8 mouse cellular contexts compared by ENCODE assay signal in genomic region chr7:141466607-141467148, GRCm38 (mm10). TPM values are rescaled to one million over a fixed set of nuclear protein-coding genes. Genes with fewer than 3 reads are reported as not detected.
A peak's percentile ranks its signal among the peaks of the same experiment; 100 is the strongest.
DNase-seq lines count a peak whose midpoint lies in the region; ATAC-seq and TF ChIP-seq lines count a peak whose summit lies in the region.

No protein-coding gene starts in this region.

- H3K27me3 ChIP-seq in kidney, adult 2 months (replicated peaks; ENCODE audit: control insufficient read depth, insufficient read depth, low read length), result no peaks in the 10 kb centered on the region
- H3K27me3 ChIP-seq in hindbrain, embryonic 13.5 days, result peaks cover 56% of the 10 kb centered on the region
- peaks cover 43% of the 10 kb centered on the region for H3K27me3 ChIP-seq in midbrain, embryonic 15.5 days (replicated peaks)

- peaks cover 31% of the 10 kb centered on the region for H3K4me1 ChIP-seq in kidney, adult 2 months (ENCODE audit: control insufficient read depth, insufficient read depth, low read length)
- peaks cover 7% of the 10 kb centered on the region for H3K4me1 ChIP-seq in cortical plate, adult 2 months (ENCODE audit: control insufficient read depth, insufficient read depth, low read length)
- H3K4me1 ChIP-seq in hindbrain, embryonic 13.5 days (replicated peaks), result peaks cover 63% of the 10 kb centered on the region
- peaks cover 42% of the 10 kb centered on the region for H3K4me1 ChIP-seq in midbrain, embryonic 15.5 days

- TF ChIP-seq POLR2A in kidney, adult 2 months (IDR thresholded peaks at IDR 0.05; ENCODE audit: low read depth, low read length), result no peak
- no peak for TF ChIP-seq POLR2A in cortical plate, adult 2 months (IDR thresholded peaks at IDR 0.05; ENCODE audit: extremely low read depth, insufficient read depth, low read length)

- no peaks in the 10 kb centered on the region for H3K9me3 ChIP-seq in hindbrain, embryonic 13.5 days
- H3K9me3 ChIP-seq in midbrain, embryonic 15.5 days, result no peaks in the 10 kb centered on the region

- peak overlapping the region; percentile 32 for H3K4me3 ChIP-seq in kidney, adult 2 months (ENCODE audit: insufficient read depth, low read depth, low read length)
- peak overlapping the region; percentile 62; the same call in 1 of the 2 replicates for H3K4me3 ChIP-seq in cortical plate, adult 2 months (ENCODE audit: insufficient read depth, low read length)
- H3K4me3 ChIP-seq in hindbrain, embryonic 13.5 days, result peak overlapping the region; percentile 63
- peak overlapping the region; percentile 50 for H3K4me3 ChIP-seq in midbrain, embryonic 15.5 days

- TF ChIP-seq CTCF in kidney, adult 2 months (conservative IDR thresholded peaks at IDR 0.05; ENCODE audit: insufficient read depth, insufficient read length, low read depth, low read length), result no peak
- no peak for TF ChIP-seq CTCF in cortical plate, adult 2 months (IDR thresholded peaks at IDR 0.05; ENCODE audit: extremely low read depth, insufficient read depth, low read length)

- no peaks in the 10 kb centered on the region for H3K36me3 ChIP-seq in kidney, adult 2 months (ENCODE audit: control insufficient read depth, insufficient read depth, low read length)
- peaks cover 24% of the 10 kb centered on the region for H3K36me3 ChIP-seq in hindbrain, embryonic 13.5 days
- H3K36me3 ChIP-seq in midbrain, embryonic 15.5 days (replicated peaks), result peaks cover 9% of the 10 kb centered on the region

- H3K4me2 ChIP-seq in hindbrain, embryonic 13.5 days, result peak overlapping the region; percentile 72
- peak overlapping the region; percentile 62 for H3K4me2 ChIP-seq in midbrain, embryonic 15.5 days

- peak overlapping the region; percentile 83 for H3K27ac ChIP-seq in kidney, adult 2 months (ENCODE audit: insufficient read depth, low read depth, low read length)
- H3K27ac ChIP-seq in cortical plate, adult 2 months (ENCODE audit: insufficient read depth, low read length), result no peak overlapping the region
- peak overlapping the region; percentile 95; the same call in 1 of the 2 replicates for H3K27ac ChIP-seq in hindbrain, embryonic 13.5 days
- H3K27ac ChIP-seq in midbrain, embryonic 15.5 days, result no peak overlapping the region

- no peak for DNase-seq in kidney, adult 2 months
- DNase-seq in kidney, postnatal 10 days, result no peak
- no peak for DNase-seq in left cerebral cortex, postnatal 4 days
- DNase-seq in ovary, postnatal 14 days (ENCODE audit: low spot score), result no peak
- no peak for DNase-seq in ovary, postnatal 10 days (ENCODE audit: low spot score)

- 54% methylated on average over 10 of the region's 10 CpGs for WGBS in kidney, adult 2 months
- 60% methylated on average over 10 of the region's 10 CpGs for WGBS in hindbrain, embryonic 13.5 days
- 62% methylated on average over 10 of the region's 10 CpGs for WGBS in midbrain, embryonic 15.5 days

- intact Hi-C loops in left cerebral cortex, postnatal 4 days (cut with DNase I), result no loop called here

- peak overlapping the region; percentile 85 for H3K9ac ChIP-seq in hindbrain, embryonic 13.5 days
- H3K9ac ChIP-seq in midbrain, embryonic 15.5 days, result peak overlapping the region; percentile 58; the same call in 1 of the 2 replicates

- ATAC-seq in hindbrain, embryonic 13.5 days (ENCODE audit: low FRiP score), result no peak
- no peak for ATAC-seq in midbrain, embryonic 15.5 days (replicated peaks)

RNA-seq across cellular contexts. Expression of gene Cd151, which starts 0.5 kb away (rescaled TPM):
- 274 and 343 TPM in 2 replicates for polyA plus RNA-seq in kidney, adult 2 months (2012; rRNA removed)
- polyA plus RNA-seq in cortical plate, adult 2 months (2012; rRNA removed), result 63.5 and 66.0 TPM in 2 replicates
- polyA plus RNA-seq in hindbrain, embryonic 13.5 days (2015; fragmentation: Nextera tagmentation; extraction: Ambion mirVana), result 18.4 and 19.3 TPM in 2 replicates
- polyA plus RNA-seq in midbrain, embryonic 15.5 days (2015; fragmentation: Nextera tagmentation; extraction: Ambion mirVana), result 18.8 and 20.5 TPM in 2 replicates
- 10 to 100 TPM; 46.7 to 50.6 TPM for total RNA-seq in left cerebral cortex, postnatal 4 days (2021)

RNA-seq across cellular contexts. Expression of gene Cracr2b, which starts 5.8 kb away (rescaled TPM):
- polyA plus RNA-seq in kidney, adult 2 months (2012; rRNA removed), result 15.3 and 22.2 TPM in 2 replicates
- polyA plus RNA-seq in cortical plate, adult 2 months (2012; rRNA removed), result 4.8 and 7.4 TPM in 2 replicates
- polyA plus RNA-seq in hindbrain, embryonic 13.5 days (2015; fragmentation: Nextera tagmentation; extraction: Ambion mirVana), result 6.9 and 7.2 TPM in 2 replicates
- 7.6 and 8.7 TPM in 2 replicates for polyA plus RNA-seq in midbrain, embryonic 15.5 days (2015; fragmentation: Nextera tagmentation; extraction: Ambion mirVana)
- 1 to 10 TPM; 4.4 to 4.9 TPM for total RNA-seq in left cerebral cortex, postnatal 4 days (2021)

RNA-seq across cellular contexts. Expression of gene Polr2l, which starts 8.3 kb away (rescaled TPM):
- 67.3 and 70.9 TPM in 2 replicates for polyA plus RNA-seq in kidney, adult 2 months (2012; rRNA removed)
- 49.3 and 52.1 TPM in 2 replicates for polyA plus RNA-seq in cortical plate, adult 2 months (2012; rRNA removed)
- 86.5 and 88.1 TPM in 2 replicates for polyA plus RNA-seq in hindbrain, embryonic 13.5 days (2015; fragmentation: Nextera tagmentation; extraction: Ambion mirVana)
- polyA plus RNA-seq in midbrain, embryonic 15.5 days (2015; fragmentation: Nextera tagmentation; extraction: Ambion mirVana), result 82.4 and 83.8 TPM in 2 replicates
- 10 to 100 TPM; 38.5 to 40.1 TPM for total RNA-seq in left cerebral cortex, postnatal 4 days (2021)

RNA-seq across cellular contexts. Expression of gene Tspan4, which starts 8.4 kb away (rescaled TPM):
- polyA plus RNA-seq in kidney, adult 2 months (2012; rRNA removed), result 143 and 162 TPM in 2 replicates
- 32.4 and 33.0 TPM in 2 replicates for polyA plus RNA-seq in cortical plate, adult 2 months (2012; rRNA removed)
- 34.1 and 35.5 TPM in 2 replicates for polyA plus RNA-seq in hindbrain, embryonic 13.5 days (2015; fragmentation: Nextera tagmentation; extraction: Ambion mirVana)
- polyA plus RNA-seq in midbrain, embryonic 15.5 days (2015; fragmentation: Nextera tagmentation; extraction: Ambion mirVana), result 49.1 and 55.3 TPM in 2 replicates
- 10 to 100 TPM; 33.5 to 35.9 TPM for total RNA-seq in left cerebral cortex, postnatal 4 days (2021)

RNA-seq across cellular contexts. Expression of gene Pnpla2, which starts 11.7 kb away (rescaled TPM):
- 350 and 353 TPM in 2 replicates for polyA plus RNA-seq in kidney, adult 2 months (2012; rRNA removed)
- 31.6 and 32.2 TPM in 2 replicates for polyA plus RNA-seq in cortical plate, adult 2 months (2012; rRNA removed)
- polyA plus RNA-seq in hindbrain, embryonic 13.5 days (2015; fragmentation: Nextera tagmentation; extraction: Ambion mirVana), result 18.7 TPM in 2 replicates
- 17.7 and 20.1 TPM in 2 replicates for polyA plus RNA-seq in midbrain, embryonic 15.5 days (2015; fragmentation: Nextera tagmentation; extraction: Ambion mirVana)
- 10 to 100 TPM; 13.9 to 16.0 TPM for total RNA-seq in left cerebral cortex, postnatal 4 days (2021)

Comparison
In these comparisons a context has a peak if more than half of its experiments do, and no peak if none do; other contexts are left out.
1. H3K27ac ChIP-seq: peak in kidney, adult 2 months (single experiment) and hindbrain, embryonic 13.5 days (single experiment); none in cortical plate, adult 2 months (single experiment) and midbrain, embryonic 15.5 days (single experiment).
2. Peak in every context shown above with its lines, with median percentiles within 50 percentile points of each other: H3K4me3 ChIP-seq.